Mouse (Mus musculus): ENCODE measurements at regions not wholly inside any gene's neighbourhood (a gene's known extent, or its start where the extent isn't known, plus 50 kb on each side); places are given as distances from the start of the nearest gene placed in this dataset.
A peak's percentile ranks its signal among the peaks of the same experiment; 100 is the strongest.

DNA sequence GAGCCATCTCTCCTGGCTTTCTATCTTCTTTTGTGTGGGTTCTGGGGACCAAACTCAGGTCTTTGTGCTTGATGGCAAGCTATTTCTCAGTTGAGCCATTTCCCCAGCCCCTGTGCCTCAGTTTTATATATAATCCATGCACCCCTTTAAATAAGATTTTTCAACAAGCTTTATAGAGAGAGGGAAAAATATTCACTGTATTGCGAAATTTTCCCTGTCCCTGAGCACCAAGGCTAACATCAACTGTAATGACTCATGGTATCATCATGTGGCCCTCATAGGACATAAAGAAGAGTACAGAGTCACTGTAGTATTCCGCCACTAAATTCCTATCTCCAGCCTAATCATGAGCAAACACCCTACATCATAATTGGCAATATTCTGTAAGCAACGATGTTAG lies 142.4 kb upstream of the Dock1 start:
- no peak for DNase-seq (ENCODE audit: extremely low spot score, low read depth, low spot score)

DNA sequence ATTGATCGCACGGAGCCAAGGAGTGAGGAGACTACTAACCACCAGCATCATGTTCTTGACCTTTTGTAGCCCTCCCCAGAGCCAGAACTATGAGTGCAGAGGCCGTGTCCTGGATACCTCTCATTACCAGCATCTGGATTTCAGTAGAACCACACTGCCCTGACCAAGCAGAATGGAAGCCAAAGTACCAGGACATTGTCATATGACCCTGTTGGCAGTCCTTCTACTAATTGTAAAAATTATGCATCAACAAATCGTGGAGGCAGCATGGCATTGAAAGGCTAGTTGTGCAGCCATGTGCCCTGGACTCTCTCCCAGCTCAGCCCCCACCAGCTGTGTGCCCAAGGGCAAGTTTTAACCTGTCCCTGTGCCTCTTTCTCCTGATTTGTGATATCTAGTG lies 135.6 kb upstream of the Dock1 start:
- no peak for DNase-seq (ENCODE audit: extremely low spot score, low read depth, low spot score)

DNA sequence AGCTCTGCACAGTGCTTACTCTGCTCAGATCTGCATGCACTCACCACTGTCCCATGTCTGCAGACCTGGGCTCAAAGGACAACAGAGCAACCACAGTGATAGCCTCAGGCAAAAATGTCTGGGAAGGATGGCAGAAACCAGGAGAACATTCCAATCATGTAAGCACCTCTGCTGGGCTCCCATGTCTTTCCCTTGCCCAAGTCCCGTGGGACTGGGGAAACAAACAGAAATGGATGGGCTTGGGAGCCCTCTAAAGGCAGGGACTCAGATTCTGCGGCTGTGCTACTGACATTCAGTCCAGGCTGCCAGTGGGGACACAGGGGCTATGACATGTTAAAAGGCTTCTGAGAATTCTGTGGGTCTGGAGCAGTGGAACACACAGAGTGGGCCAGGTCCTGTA lies 128.8 kb upstream of the Dock1 start:
- no peak for DNase-seq (ENCODE audit: extremely low spot score, low read depth, low spot score)

DNA sequence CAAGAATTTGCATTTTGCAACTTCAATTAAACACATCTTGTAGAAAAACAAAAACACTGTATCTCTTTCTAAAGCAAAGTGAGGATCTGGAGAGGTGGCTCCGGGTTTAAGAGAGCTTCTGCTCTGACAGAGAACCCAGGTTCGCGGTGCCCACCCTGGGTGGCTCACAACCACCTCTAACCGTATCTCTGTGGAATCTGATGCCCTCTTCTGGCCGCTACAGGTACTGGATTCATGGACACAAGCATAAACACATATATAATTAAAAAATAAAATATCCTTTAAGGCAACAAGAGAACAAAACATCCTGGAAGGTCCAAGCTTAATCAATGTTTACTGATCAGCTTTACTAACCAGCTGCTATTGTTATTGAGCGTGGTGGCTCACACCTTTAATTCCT lies 124.3 kb upstream of the Dock1 start:
- no peak for DNase-seq (ENCODE audit: extremely low spot score, low read depth, low spot score)

DNA sequence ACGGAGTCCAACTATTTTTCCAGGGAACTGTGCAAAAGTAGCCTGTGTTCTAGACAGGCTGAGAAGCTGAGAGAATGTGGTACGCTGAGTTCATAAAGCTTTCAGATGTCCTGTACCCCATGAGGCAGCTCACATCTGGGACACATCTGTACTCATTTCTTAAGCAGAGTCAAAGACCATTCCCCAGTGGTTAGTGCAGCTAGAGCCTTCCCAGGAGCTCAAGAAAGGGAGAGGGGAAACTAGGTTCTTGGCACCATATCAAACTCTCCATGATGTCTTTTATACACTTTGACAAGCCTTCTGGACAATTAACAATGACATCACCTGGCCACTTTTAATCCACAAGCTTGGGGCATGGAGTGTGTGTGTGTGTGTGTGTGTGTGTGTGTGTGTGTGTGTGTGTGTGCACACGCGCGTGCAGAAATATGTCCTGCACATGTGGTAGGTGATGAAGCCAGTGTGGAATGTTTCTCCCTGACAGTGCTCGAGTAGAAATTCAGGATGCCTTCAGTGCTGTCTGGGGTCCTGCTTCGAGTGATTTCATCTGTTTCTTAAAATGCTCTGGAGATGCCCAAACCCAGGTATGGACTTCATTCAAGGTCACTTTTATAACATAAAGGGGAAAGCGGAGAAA lies 121.1 kb upstream of the Dock1 start:
- no peak for DNase-seq (ENCODE audit: extremely low spot score, low read depth, low spot score)

DNA sequence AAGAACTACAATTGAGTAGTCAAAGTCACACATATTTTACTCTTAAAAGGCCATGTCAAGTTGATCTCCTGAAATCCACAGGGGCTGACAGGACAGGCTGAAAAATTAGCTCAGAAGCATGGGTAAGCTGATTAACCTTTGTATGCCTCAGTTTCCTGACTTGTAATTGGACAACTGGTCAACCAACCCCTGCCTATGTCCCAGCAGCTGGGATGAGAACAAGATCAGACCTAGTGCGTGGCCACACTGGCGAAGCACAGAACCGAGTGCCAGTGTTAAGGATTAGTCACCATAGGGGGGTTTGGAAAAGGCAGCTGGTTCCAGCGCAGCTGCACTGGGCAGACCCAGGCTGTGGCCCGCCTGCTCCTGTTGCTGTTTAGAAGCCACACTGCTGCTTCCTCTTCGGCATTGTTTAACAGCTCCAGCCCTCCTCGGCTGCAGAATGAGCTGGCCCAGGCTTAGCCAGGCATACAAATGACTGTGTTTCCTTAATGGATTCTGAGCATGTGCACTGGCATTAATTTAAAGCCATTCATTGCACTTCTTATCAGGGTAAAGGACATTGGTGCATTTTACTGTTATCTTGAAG lies 120.1 kb upstream of the Dock1 start:
- DNase-seq (ENCODE audit: extremely low spot score, low read depth, low spot score), result no peak

DNA sequence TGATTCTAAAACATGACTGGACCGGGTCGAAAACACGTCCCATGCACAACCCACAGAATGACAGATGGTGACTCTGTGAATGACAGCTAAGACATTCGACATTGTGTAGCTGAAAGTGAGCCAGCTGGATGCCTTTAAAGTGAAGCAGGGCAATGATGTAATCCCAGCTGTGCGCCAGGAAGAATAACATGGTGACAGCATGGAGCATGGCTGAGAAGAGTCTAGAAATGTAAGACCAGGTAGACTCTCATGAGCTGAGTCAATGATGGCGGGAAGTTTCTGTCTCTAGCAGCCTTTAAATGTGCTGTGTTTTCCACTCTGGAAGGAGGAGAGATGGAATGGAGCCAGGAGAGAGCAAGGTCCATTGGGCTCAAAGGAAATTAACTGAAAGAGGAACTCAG lies 118.4 kb upstream of the Dock1 start:
- no peak for DNase-seq (ENCODE audit: extremely low spot score, low read depth, low spot score)

DNA sequence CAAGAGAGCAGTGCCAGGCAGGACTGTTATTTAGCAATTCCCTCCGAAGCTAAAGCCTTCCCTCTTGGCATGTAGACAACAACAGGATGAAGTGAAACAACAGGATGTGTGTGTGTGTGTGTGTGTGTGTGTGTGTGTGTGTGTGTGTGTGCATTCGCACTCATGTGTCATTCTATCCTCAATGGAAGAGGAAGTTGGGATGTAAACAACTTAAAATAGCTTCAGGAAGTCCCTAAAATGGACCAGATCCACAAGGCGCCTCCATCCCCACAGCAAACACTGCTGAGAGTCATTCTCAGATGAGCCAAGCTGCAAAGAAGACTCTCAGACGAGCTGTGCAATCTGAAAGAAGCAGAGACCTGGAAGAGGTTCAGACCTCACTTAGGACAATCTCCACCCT lies 114.4 kb upstream of the Dock1 start:
- DNase-seq (ENCODE audit: extremely low spot score, low read depth, low spot score), result no peak

DNA sequence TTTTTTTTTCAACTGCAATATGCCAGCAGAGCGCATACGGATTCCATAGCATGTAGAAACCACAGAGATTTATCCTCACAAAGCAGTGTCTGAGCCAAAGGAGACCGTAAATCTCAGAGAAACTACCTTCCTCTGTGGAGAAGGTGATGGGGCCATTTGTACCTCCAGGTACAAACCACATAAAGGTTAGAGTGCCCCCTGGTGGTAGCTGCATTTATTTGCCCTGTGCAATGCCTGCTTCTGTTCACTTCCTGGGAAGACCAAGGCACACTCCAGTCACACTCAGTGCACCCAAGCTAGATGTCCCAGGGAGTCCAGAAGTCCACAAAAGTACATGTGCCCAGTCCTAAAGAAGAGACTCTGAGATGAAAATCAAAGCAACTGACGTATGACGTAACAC lies 104.1 kb upstream of the Dock1 start:
- DNase-seq (ENCODE audit: extremely low spot score, low read depth, low spot score), result peak; percentile 44

DNA sequence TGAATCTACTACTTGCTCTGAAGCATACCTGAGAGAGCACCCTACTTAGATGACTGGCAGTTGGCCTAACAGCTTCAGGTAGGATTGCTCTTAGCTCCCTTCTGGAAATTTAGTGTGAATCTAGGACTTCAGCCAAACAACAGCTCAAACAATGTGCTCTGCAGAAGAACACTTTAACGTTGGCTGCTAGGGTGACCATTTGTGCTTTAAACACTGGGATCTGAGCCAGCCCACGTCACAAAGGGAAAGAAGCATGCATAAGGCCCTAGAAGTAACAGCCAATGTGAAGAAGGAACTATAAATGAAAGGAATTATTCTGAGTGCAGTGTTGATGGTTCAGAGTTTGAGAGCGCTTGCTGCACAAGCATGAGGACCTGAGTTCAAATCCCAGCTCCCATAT lies 101.2 kb upstream of the Dock1 start:
- DNase-seq (ENCODE audit: extremely low spot score, low read depth, low spot score), result no peak

DNA sequence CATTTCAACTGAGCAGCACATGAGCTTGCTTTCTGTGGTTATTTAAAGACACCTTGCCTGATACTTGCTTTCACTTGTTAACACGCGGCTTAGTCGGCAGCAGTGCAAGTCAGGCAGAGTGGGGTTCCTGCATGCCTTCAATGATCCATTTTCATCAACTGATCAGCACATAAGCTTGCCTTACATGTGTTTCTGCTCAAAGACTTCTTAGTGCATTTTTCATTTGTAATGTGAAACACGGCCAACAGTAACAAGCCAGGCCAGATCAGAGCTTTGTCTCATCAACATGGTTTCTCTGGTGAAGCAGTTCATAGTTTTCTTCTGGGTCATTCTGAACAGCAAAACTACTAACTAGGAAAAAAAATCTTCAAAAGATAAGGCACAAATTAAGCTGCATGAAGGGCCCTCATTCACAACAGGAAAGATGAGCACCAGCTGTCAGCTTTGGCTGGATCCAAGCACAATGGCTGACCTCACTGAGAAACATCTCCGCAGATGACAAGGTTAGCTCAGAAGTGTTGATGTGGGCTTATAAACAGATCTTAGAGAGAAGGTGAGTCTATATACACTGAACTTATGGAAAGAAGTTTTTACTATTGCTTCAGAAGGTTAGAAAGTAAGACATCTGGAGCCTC lies 100.2 kb upstream of the Dock1 start:
- DNase-seq (ENCODE audit: extremely low spot score, low read depth, low spot score), result no peak

DNA sequence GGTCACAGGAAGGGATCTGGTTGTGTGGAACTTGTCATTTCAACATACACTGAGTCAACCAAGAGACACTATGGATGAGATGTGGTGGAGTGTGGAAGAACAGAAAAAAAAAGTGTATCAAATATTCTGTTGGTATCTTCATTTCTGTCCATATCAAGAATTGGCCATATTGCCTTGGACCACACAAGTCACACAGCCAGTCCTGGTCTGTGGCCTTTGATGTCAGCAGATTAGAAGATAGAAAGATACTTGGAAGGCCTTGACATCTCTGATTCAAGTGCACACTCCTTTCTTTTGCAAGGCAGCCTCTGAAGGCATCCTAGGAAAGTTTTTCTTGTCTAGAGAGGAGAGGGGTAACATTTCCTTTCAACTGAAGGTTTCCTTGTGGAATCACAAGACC lies 88.7 kb upstream of the Dock1 start:
- DNase-seq (ENCODE audit: extremely low spot score, low read depth, low spot score), result no peak

DNA sequence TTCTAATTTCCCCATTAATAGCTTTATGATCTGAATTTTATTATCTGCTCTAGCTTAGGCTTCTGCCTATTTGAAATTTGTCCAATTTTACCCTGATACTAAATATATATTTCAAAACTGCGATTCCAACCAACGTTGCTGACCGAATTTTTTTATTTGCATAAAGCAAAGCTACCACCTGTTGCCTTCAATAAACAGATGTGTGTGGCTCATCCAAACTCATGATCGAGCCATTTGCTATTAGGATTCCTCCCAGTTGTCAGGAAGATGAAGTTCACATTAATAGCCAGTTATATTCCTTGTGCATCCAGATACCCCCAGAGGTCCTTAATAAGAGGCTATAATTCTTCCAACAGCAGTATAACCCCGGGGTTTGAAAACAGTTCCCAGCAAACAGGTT lies 85.0 kb upstream of the Dock1 start:
- no peak for DNase-seq (ENCODE audit: extremely low spot score, low read depth, low spot score)

DNA sequence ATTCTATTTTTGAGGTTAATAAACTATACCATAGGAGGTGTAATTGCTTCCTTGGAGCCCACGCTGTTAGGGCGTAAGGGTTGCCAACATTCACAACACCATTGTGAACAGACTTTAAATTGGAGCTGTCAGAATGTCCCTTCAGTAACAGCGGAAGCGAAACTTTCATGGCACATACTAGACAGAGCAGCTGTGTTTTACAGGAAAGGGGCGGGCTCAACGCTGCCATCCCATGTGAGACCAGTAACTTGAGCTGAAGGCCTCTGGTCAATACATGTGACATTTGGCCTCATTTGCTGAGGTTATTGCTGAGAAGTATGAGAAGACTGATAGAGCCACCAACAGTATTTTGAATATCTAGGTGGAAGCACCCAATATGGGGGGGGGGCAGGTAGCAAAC lies 83.5 kb upstream of the Dock1 start:
- DNase-seq (ENCODE audit: extremely low spot score, low read depth, low spot score), result no peak

DNA sequence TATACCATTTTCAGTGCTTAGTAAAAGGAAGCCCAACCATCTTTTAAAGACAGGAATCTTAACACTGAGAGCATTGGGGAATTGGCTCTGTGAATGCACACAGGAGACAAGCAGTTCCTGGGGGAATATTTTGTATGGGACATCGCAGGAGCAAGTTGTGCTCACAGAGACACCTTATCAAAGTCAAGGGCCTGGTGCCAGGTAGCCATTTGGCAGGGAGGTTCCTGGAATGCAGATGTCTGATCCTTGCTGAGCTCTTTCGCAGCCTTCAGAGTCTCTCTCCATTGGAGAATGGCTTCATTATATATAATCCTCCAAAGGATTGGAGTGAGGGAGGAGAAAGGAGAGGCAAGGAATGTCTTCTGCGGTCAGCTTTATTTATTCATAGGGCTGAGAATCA lies 62.6 kb upstream of the Dock1 start:
- no peak for DNase-seq (ENCODE audit: extremely low spot score, low read depth, low spot score)

DNA sequence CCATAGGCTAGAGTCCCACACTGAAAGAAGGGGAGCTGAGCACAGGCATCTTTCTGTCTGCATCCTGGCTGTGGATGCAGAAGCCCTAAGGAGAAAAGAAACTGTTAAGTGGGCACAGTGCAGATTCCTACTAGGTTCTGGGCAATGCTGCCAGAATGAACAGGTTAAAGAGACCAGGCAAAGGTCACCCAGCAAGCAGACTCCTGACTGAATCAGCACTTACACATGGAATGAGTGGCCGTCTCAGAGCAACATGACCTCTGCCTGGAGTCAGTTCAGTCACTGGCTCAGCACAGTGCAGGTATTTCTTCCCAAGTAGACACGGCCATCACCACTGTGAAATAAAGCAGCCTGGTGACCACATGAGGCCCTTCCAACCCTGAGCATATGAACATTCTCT lies 60.3 kb upstream of the Dock1 start:
- DNase-seq (ENCODE audit: extremely low spot score, low read depth, low spot score), result no peak

DNA sequence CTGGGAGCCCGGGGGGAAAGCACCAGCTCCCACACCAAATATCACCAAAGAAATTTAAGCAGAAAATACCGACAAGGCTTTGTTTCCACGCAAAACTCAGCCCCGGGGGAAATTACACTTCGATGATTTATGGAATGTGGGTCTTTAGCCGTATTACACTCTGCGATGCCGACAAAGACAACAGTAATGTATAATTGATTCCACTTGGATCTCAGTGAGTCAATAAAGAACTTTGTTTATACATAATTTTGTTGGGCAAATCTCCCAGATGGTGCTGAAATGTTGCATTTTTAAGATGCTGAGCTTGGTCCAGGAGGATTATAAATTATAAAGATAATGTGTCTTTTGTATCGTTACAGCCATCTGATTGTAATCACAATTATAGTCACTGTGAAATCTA lies 59.1 kb upstream of the Dock1 start:
- DNase-seq (ENCODE audit: extremely low spot score, low read depth, low spot score), result no peak

DNA sequence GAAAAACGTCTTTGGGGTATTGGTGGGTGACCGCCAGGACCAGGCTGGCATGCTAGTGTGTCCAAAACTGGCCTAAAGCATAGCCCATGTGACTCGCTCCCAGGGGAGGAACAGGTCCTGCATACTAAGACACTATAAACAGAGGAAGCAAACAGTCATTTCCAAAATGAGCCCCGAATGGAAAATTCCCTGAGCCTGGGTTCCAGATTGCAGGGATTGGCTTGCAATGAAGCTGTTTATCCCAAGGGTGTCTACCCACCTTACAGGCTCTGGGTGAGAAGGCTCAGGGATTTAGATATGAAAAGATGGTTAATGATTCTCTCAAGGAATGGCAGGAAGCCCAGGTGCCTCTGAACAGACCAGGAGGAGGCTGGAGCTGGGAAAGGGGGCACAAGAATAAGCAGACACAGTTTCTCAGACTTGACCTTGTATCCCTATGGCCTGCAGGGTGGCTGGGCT lies 58.2 kb upstream of the Dock1 start:
- DNase-seq (ENCODE audit: extremely low spot score, low read depth, low spot score), result no peak

DNA sequence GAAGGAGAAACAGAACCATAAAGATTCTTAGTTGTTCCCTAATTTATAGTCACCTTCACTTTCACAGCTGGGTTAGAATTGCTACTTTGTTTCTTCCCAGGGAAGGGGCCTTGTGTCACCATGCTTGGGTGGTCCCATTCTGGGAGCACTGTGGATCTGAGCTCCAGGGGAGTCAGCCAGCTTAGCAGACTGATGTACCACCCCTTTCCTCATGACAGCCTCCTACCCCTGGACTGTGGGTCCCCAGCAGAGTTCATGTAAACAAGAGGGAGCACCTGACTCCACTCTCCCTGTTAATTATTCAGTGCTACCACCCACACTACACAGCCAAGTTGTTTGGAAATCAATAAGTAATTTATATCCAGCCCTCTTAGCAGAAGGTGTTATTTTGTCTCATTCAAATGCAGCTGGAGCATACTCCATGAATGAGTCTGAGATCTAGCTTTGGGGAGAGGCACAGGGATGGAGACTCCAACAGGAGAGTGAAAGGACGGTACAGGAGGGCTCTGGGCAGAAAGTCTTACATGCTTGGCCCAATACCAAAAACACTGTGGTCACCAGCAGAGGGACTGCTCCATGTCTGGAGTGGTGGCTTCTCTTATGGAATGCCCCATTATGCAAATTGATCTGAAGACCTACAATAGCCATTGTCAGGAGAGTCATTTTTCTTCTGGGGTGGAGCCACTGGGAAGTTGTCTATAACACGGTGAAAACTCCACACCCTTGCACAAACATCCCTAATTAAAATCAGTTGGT lies 51.1 kb upstream of the Dock1 start:
- no peak for DNase-seq (ENCODE audit: extremely low spot score, low read depth, low spot score)

DNA sequence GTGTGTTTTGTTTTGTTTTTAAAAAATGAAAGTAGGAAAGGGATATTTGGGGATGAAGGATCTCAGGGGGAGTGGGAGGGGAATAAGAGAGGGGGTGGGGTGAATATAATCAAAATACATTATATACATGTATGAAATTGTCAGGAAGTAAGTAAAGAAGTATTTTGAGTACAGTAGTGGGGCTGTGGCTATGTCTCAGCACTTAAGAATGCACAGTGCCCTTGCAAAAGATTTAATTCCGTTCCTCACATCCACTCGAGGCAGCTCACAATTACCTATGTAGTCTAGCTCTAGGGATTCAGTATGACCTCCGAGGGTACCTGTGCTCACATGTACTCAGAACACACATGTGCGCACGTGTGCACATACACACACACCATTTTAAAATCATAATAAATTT lies 50.4 kb upstream of the Dock1 start:
- DNase-seq (ENCODE audit: extremely low spot score, low read depth, low spot score), result no peak

Data from hindlimb bud, embryonic 11.5 days (tissue).